Mouse (Mus musculus): ENCODE results near the gene Sgms1.

Gene Sgms1

GRCm38 (mm10) chr19:32179514-32179913 lies 210.0 kb downstream of the Sgms1 start:
- DNase-seq (ENCODE audit: low spot score) = no peak

- no peak for DNase-seq (ENCODE audit: low spot score)
Observed at GRCm38 (mm10) chr19:32178161-32178560, 211.4 kb downstream of the Sgms1 start.

- DNase-seq (ENCODE audit: low spot score) = no peak
Observed at GRCm38 (mm10) chr19:32176458-32176857, 213.1 kb downstream of the Sgms1 start.

- no peak for DNase-seq (ENCODE audit: low spot score)
Observed at GRCm38 (mm10) chr19:32175991-32176390, 213.5 kb downstream of the Sgms1 start.

- no peak for DNase-seq (ENCODE audit: low spot score)
Observed at GRCm38 (mm10) chr19:32175013-32175412, 214.5 kb downstream of the Sgms1 start.

- no peak for DNase-seq (ENCODE audit: low spot score)
Observed at GRCm38 (mm10) chr19:32174561-32174960, 215.0 kb downstream of the Sgms1 start.

GRCm38 (mm10) chr19:32173522-32174184 lies 215.9 kb downstream of the Sgms1 start:
- DNase-seq (ENCODE audit: low spot score) = no peak

GRCm38 (mm10) chr19:32172511-32172981 lies 217.0 kb downstream of the Sgms1 start:
- DNase-seq (ENCODE audit: low spot score) = no peak

- no peak for DNase-seq (ENCODE audit: low spot score)
Observed at GRCm38 (mm10) chr19:32171981-32172380, 217.5 kb downstream of the Sgms1 start.

- peak; percentile 66 for DNase-seq (ENCODE audit: low spot score)
Observed at GRCm38 (mm10) chr19:32169634-32170540, 219.6 kb downstream of the Sgms1 start.

- peak; percentile 53 for DNase-seq (ENCODE audit: low spot score)
Observed at GRCm38 (mm10) chr19:32168031-32168430, 221.5 kb downstream of the Sgms1 start.

GRCm38 (mm10) chr19:32166823-32167605 lies 222.5 kb downstream of the Sgms1 start:
- no peak for DNase-seq (ENCODE audit: low spot score)

- DNase-seq (ENCODE audit: low spot score) = no peak
Observed at GRCm38 (mm10) chr19:32165711-32166110, 223.8 kb downstream of the Sgms1 start.

GRCm38 (mm10) chr19:32164128-32164527 lies 225.4 kb downstream of the Sgms1 start:
- no peak for DNase-seq (ENCODE audit: low spot score)

- DNase-seq (ENCODE audit: low spot score) = no peak
Observed at GRCm38 (mm10) chr19:32159944-32160343, 229.6 kb downstream of the Sgms1 start.

GRCm38 (mm10) chr19:32159168-32159567 lies 230.3 kb downstream of the Sgms1 start:
- DNase-seq (ENCODE audit: low spot score) = no peak

- no peak for DNase-seq (ENCODE audit: low spot score)
Observed at GRCm38 (mm10) chr19:32157045-32157444, 232.5 kb downstream of the Sgms1 start.

GRCm38 (mm10) chr19:32152529-32152928 lies 237.0 kb downstream of the Sgms1 start:
- no peak for DNase-seq (ENCODE audit: low spot score)

GRCm38 (mm10) chr19:32148710-32149109 lies 240.8 kb downstream of the Sgms1 start:
- no peak for DNase-seq (ENCODE audit: low spot score)

GRCm38 (mm10) chr19:32142383-32142782 lies 247.1 kb downstream of the Sgms1 start:
- DNase-seq (ENCODE audit: low spot score) = no peak

GRCm38 (mm10) chr19:32138361-32139088 lies 251.0 kb downstream of the Sgms1 start:
- no peak for DNase-seq (ENCODE audit: low spot score)

- DNase-seq (ENCODE audit: low spot score) = no peak
Observed at GRCm38 (mm10) chr19:32137904-32138303, 251.6 kb downstream of the Sgms1 start.
